Mouse (Mus musculus) myocyte (in vitro differentiated cells): ENCODE measurements around the gene Arglu1. TPM values are rescaled to one million over a fixed set of nuclear protein-coding genes. Genes with fewer than 3 reads are reported as not detected.

Experiments
- H3K27me3 ChIP-seq: one replicate; pipeline ENCODE4 v1.6.1; 2011; ENCODE audit not compliant: control insufficient read depth, insufficient read depth, insufficient read length
- H3K36me3 ChIP-seq: one replicate; pipeline ENCODE4 v1.6.1; 2011; ENCODE audit not compliant: control insufficient read depth, insufficient read depth
- H3K4me2 ChIP-seq: one replicate; pipeline ENCODE4 v1.6.1; 2011; ENCODE audit warnings: low read depth, control low read depth
- H3K4me3 ChIP-seq: one replicate; pipeline ENCODE4 v1.5.1; 2011; ENCODE audit warnings: mild to moderate bottlenecking, control low read depth, moderate library complexity
- H3K79me2 ChIP-seq: one replicate; pipeline ENCODE4 v1.6.1; 2011; ENCODE audit not compliant: control insufficient read depth, insufficient read depth
- H3ac ChIP-seq: one replicate; pipeline ENCODE4 v1.6.1; 2011; ENCODE audit not compliant: control insufficient read depth, insufficient read length
- CEBPB ChIP-seq: IDR thresholded peaks from 2 replicates; pipeline ENCODE4 v1.6.1; 2011; ENCODE audit warnings: mild to moderate bottlenecking, moderate library complexity; ENCODE audit not compliant: poor library complexity, insufficient read depth, severe bottlenecking
- E2F4 ChIP-seq: IDR thresholded peaks from one replicate; pipeline ENCODE4 v1.6.1; 2011; ENCODE audit warnings: mild to moderate bottlenecking, control low read depth, moderate library complexity; ENCODE audit not compliant: insufficient read depth
- MAX ChIP-seq: IDR thresholded peaks from one replicate; pipeline ENCODE4 v1.6.1; 2011; ENCODE audit warnings: low read depth, mild to moderate bottlenecking, control low read depth
- MYOD1 ChIP-seq, 3 experiments: IDR thresholded peaks; one replicate each; pipeline ENCODE4 v1.6.1; 2011; ENCODE audit warnings: control low read depth in 2 of 3, low read depth in 2 of 3, mild to moderate bottlenecking in 2 of 3, moderate library complexity in 1 of 3; ENCODE audit not compliant: insufficient read length in 2 of 3, control insufficient read depth in 1 of 3
- MYOG ChIP-seq, 3 experiments: IDR thresholded peaks; one replicate each; pipeline ENCODE4 v1.6.1; 2011; ENCODE audit warnings: control low read depth in 2 of 3, low read depth in 2 of 3, mild to moderate bottlenecking in 2 of 3; ENCODE audit not compliant: insufficient read length in 2 of 3, control insufficient read depth in 1 of 3, insufficient read depth in 1 of 3
- POLR2A ChIP-seq: IDR thresholded peaks from one replicate; pipeline ENCODE4 v1.6.1; 2011; ENCODE audit warnings: low read depth, mild to moderate bottlenecking, control low read depth, moderate library complexity; ENCODE audit not compliant: insufficient read length
- POLR2AphosphoS2 ChIP-seq: IDR thresholded peaks from one replicate; pipeline ENCODE4 v1.6.1; 2011; ENCODE audit warnings: low read depth, control low read depth; ENCODE audit not compliant: insufficient read length
- REST ChIP-seq: IDR thresholded peaks from one replicate; pipeline ENCODE4 v1.6.1; 2011; ENCODE audit warnings: mild to moderate bottlenecking, control low read depth, moderate library complexity; ENCODE audit not compliant: insufficient read depth, insufficient read length
- SRF ChIP-seq: IDR thresholded peaks from one replicate; pipeline ENCODE4 v1.6.1; 2011; ENCODE audit warnings: low read depth; ENCODE audit not compliant: control insufficient read depth, insufficient read length
- TCF12 ChIP-seq: IDR thresholded peaks from one replicate; pipeline ENCODE4 v1.6.1; 2011; ENCODE audit warnings: mild to moderate bottlenecking, control low read depth; ENCODE audit not compliant: poor library complexity, insufficient read depth, severe bottlenecking
- TCF3 ChIP-seq: IDR thresholded peaks from one replicate; pipeline ENCODE4 v1.6.1; 2011; ENCODE audit warnings: low read depth, control low read depth; ENCODE audit not compliant: insufficient read length
- USF1 ChIP-seq: IDR thresholded peaks from one replicate; pipeline ENCODE4 v1.6.1; 2011; ENCODE audit warnings: low read depth, mild to moderate bottlenecking, control low read depth, moderate library complexity
- polyA plus RNA-seq: library from polyadenylated mRNA; unstranded; fragments of >200 nt; fragmentation: generic; extraction: Trizol; gene quantifications from one replicate; pipeline ENCODE4 v1.2.1, GENCODE M21; 2012; ENCODE audit warnings: missing spikeins

Arglu1 gene
- polyA plus RNA-seq, 1 experiment: 17.7 TPM

- H3K36me3 ChIP-seq: peaks cover 14% of the 10 kb centered on the region
- no peak overlapping the region for H3K4me2 ChIP-seq
- no peaks in the 10 kb centered on the region for H3K27me3 ChIP-seq
- H3K4me3 ChIP-seq: no peak overlapping the region
- H3K79me2 ChIP-seq: peaks cover 38% of the 10 kb centered on the region
- no peak overlapping the region for H3ac ChIP-seq
- TF ChIP-seq MYOG (IDR thresholded peaks at IDR 0.05; ENCODE audit: control insufficient read depth in 1 of 3, insufficient read depth in 1 of 3, insufficient read length in 2 of 3, low read depth in 2 of 3): no peak
- no peak for TF ChIP-seq TCF3
These were observed 66.3 kb downstream of the Arglu1 start for GRCm38 (mm10) chr8:8624017-8624416.

- H3K4me2 ChIP-seq: no peak overlapping the region
- H3K27me3 ChIP-seq: no peaks in the 10 kb centered on the region
- H3K79me2 ChIP-seq: peaks cover 33% of the 10 kb centered on the region
- H3K36me3 ChIP-seq: peaks cover 14% of the 10 kb centered on the region
- H3ac ChIP-seq: no peak overlapping the region
- H3K4me3 ChIP-seq: no peak overlapping the region
- TF ChIP-seq POLR2AphosphoS2 (no peak), MYOD1 (IDR thresholded peaks at IDR 0.05; ENCODE audit: control insufficient read depth in 1 of 3, insufficient read length in 2 of 3, low read depth in 2 of 3) (no peak), TCF12 (no peak), TCF3 (no peak), MYOG (IDR thresholded peaks at IDR 0.05; ENCODE audit: control insufficient read depth in 1 of 3, insufficient read depth in 1 of 3, insufficient read length in 2 of 3, low read depth in 2 of 3) (no peak), REST (no peak), CEBPB (no peak), MAX (no peak), E2F4 (no peak)
These were observed 66.8 kb downstream of the Arglu1 start for GRCm38 (mm10) chr8:8623486-8623885.

GRCm38 (mm10) chr8:8622476-8622875 is 67.8 kb downstream of the Arglu1 start:
- H3K27me3 ChIP-seq: no peaks in the 10 kb centered on the region
- H3K79me2 ChIP-seq: peaks cover 23% of the 10 kb centered on the region
- H3K4me2 ChIP-seq: no peak overlapping the region
- TF ChIP-seq MAX (no peak), POLR2A (no peak), TCF3 (no peak), REST (no peak), MYOD1 (IDR thresholded peaks at IDR 0.05; ENCODE audit: control insufficient read depth in 1 of 3, insufficient read length in 2 of 3, low read depth in 2 of 3) (no peak), TCF12 (no peak), MYOG (IDR thresholded peaks at IDR 0.05; ENCODE audit: control insufficient read depth in 1 of 3, insufficient read depth in 1 of 3, insufficient read length in 2 of 3, low read depth in 2 of 3) (no peak), CEBPB (no peak), SRF (no peak)
- peaks cover 14% of the 10 kb centered on the region for H3K36me3 ChIP-seq
- H3K4me3 ChIP-seq: no peak overlapping the region
- no peak overlapping the region for H3ac ChIP-seq

- no peaks in the 10 kb centered on the region for H3K27me3 ChIP-seq
- peaks cover 18% of the 10 kb centered on the region for H3K79me2 ChIP-seq
- no peak overlapping the region for H3ac ChIP-seq
- no peak overlapping the region for H3K4me3 ChIP-seq
- peaks cover 14% of the 10 kb centered on the region for H3K36me3 ChIP-seq
- no peak for TF ChIP-seq REST
- TF ChIP-seq USF1: no peak
- no peak for TF ChIP-seq POLR2A
- no peak for TF ChIP-seq MYOG (IDR thresholded peaks at IDR 0.05; ENCODE audit: control insufficient read depth in 1 of 3, insufficient read depth in 1 of 3, insufficient read length in 2 of 3, low read depth in 2 of 3)
- no peak for TF ChIP-seq MAX
- no peak for TF ChIP-seq SRF
- no peak overlapping the region for H3K4me2 ChIP-seq
These were observed 68.3 kb downstream of the Arglu1 start for GRCm38 (mm10) chr8:8622031-8622430.

- no peak overlapping the region for H3ac ChIP-seq
- peaks cover 14% of the 10 kb centered on the region for H3K36me3 ChIP-seq
- H3K27me3 ChIP-seq: no peaks in the 10 kb centered on the region
- TF ChIP-seq USF1: no peak
- TF ChIP-seq TCF12: no peak
- TF ChIP-seq CEBPB: no peak
- peaks cover 15% of the 10 kb centered on the region for H3K79me2 ChIP-seq
- H3K4me3 ChIP-seq: no peak overlapping the region
- H3K4me2 ChIP-seq: no peak overlapping the region
These were observed 68.9 kb downstream of the Arglu1 start for GRCm38 (mm10) chr8:8621236-8621917.
